7 mouse cellular contexts compared by ENCODE assay signal in genomic region chr19:17836566-17837470, GRCm38 (mm10). TPM values are rescaled to one million over a fixed set of nuclear protein-coding genes. Genes with fewer than 3 reads are reported as not detected.
DNase-seq lines count a peak whose midpoint lies in the region; ATAC-seq and TF ChIP-seq lines count a peak whose summit lies in the region.

No protein-coding gene starts in this region.

- no peaks in the 10 kb centered on the region for H3K9me3 ChIP-seq in hindbrain, embryonic 15.5 days
- H3K9me3 ChIP-seq in limb, embryonic 11.5 days (ENCODE audit: control insufficient read depth, low read length) = no peaks in the 10 kb centered on the region
- no peaks in the 10 kb centered on the region for H3K9me3 ChIP-seq in midbrain, embryonic 14.5 days (ENCODE audit: control insufficient read depth, low read length)

- no peaks in the 10 kb centered on the region for H3K36me3 ChIP-seq in hindbrain, embryonic 15.5 days
- no peaks in the 10 kb centered on the region for H3K36me3 ChIP-seq in limb, embryonic 11.5 days (ENCODE audit: control insufficient read depth, insufficient read depth, low read length)
- no peaks in the 10 kb centered on the region for H3K36me3 ChIP-seq in midbrain, embryonic 14.5 days (ENCODE audit: control insufficient read depth, insufficient read depth, low read length)

- peak overlapping the region; percentile 17; the same call in 1 of the 2 replicates for H3K27ac ChIP-seq in cortical plate, adult 2 months (ENCODE audit: insufficient read depth, low read length)
- peak overlapping the region; percentile 83 for H3K27ac ChIP-seq in hindbrain, embryonic 15.5 days (replicated peaks)
- peak overlapping the region; percentile 83 for H3K27ac ChIP-seq in limb, embryonic 11.5 days (replicated peaks; ENCODE audit: low read depth, low read length)
- peak overlapping the region; percentile 78 for H3K27ac ChIP-seq in midbrain, embryonic 14.5 days (replicated peaks; ENCODE audit: low read depth, low read length)

- peak overlapping the region; percentile 67 for H3K9ac ChIP-seq in hindbrain, embryonic 15.5 days
- peak overlapping the region; percentile 81 for H3K9ac ChIP-seq in limb, embryonic 11.5 days (ENCODE audit: low read length)
- H3K9ac ChIP-seq in midbrain, embryonic 14.5 days (replicated peaks; ENCODE audit: low read length) = peak overlapping the region; percentile 66

- peaks cover 5% of the 10 kb centered on the region; the same call in 1 of the 2 replicates for H3K27me3 ChIP-seq in hindbrain, embryonic 15.5 days
- no peaks in the 10 kb centered on the region for H3K27me3 ChIP-seq in limb, embryonic 11.5 days (ENCODE audit: control insufficient read depth, insufficient read depth, low read length)
- H3K27me3 ChIP-seq in midbrain, embryonic 14.5 days (ENCODE audit: control insufficient read depth, insufficient read depth, low read length) = 0 out of 2 replicates have a peak, but pooled peaks cover 9% of the 10 kb centered on the region

- no peak for TF ChIP-seq CTCF in cortical plate, adult 2 months (IDR thresholded peaks at IDR 0.05; ENCODE audit: extremely low read depth, insufficient read depth, low read length)

- no peak for TF ChIP-seq POLR2A in cortical plate, adult 2 months (IDR thresholded peaks at IDR 0.05; ENCODE audit: extremely low read depth, insufficient read depth, low read length)

- WGBS in hindbrain, embryonic 15.5 days = under 1% methylated on average over 62 of the region's 72 CpGs
- WGBS in limb, embryonic 11.5 days = under 1% methylated on average over 69 of the region's 72 CpGs
- under 1% methylated on average over 71 of the region's 72 CpGs for WGBS in midbrain, embryonic 14.5 days

- H3K4me2 ChIP-seq in hindbrain, embryonic 15.5 days = peak overlapping the region; percentile 86
- peak overlapping the region; percentile 89 for H3K4me2 ChIP-seq in limb, embryonic 11.5 days (ENCODE audit: low read depth, severe bottlenecking)
- peak overlapping the region; percentile 88 for H3K4me2 ChIP-seq in midbrain, embryonic 14.5 days (ENCODE audit: low read length)

- H3K4me3 ChIP-seq in cortical plate, adult 2 months (ENCODE audit: insufficient read depth, low read length) = peak overlapping the region; percentile 66
- H3K4me3 ChIP-seq in hindbrain, embryonic 15.5 days = peak overlapping the region; percentile 82
- H3K4me3 ChIP-seq in limb, embryonic 11.5 days (ENCODE audit: low read depth, low read length) = peak overlapping the region; percentile 81
- H3K4me3 ChIP-seq in midbrain, embryonic 14.5 days (replicated peaks; ENCODE audit: low read depth, low read length) = peak overlapping the region; percentile 70

- H3K4me1 ChIP-seq in cortical plate, adult 2 months (ENCODE audit: control insufficient read depth, insufficient read depth, low read length) = no peaks in the 10 kb centered on the region
- peaks cover 28% of the 10 kb centered on the region for H3K4me1 ChIP-seq in hindbrain, embryonic 15.5 days (replicated peaks)
- H3K4me1 ChIP-seq in limb, embryonic 11.5 days (ENCODE audit: control insufficient read depth, insufficient read depth, low read length) = peaks cover 4% of the 10 kb centered on the region
- H3K4me1 ChIP-seq in midbrain, embryonic 14.5 days (ENCODE audit: control insufficient read depth, insufficient read depth, low read length) = peaks cover 16% of the 10 kb centered on the region; the same call in 1 of the 2 replicates

- intact Hi-C loops in gastrocnemius, postnatal 14 days (cut with DNase I; ENCODE audit: low total_unique reads) = no loop called here

- peak; percentile 45 to 65 for DNase-seq in adrenal gland, postnatal 36 days
- DNase-seq in gastrocnemius, postnatal 14 days = peak; percentile 59
- DNase-seq in limb, embryonic 11.5 days (ENCODE audit: low spot score) = peak; percentile 71
- peak; percentile 77 for DNase-seq in midbrain, embryonic 14.5 days
- peak; percentile 38 for DNase-seq in urinary bladder, adult 2 months (ENCODE audit: low spot score)

- ATAC-seq in hindbrain, embryonic 15.5 days (ENCODE audit: low FRiP score, low read depth) = peak; percentile 89
- peak; percentile 83 for ATAC-seq in limb, embryonic 11.5 days (ENCODE audit: insufficient number of reproducible peaks, low FRiP score, low TSS enrichment, low read depth)
- ATAC-seq in midbrain, embryonic 14.5 days (ENCODE audit: low FRiP score, low TSS enrichment) = peak; percentile 80

RNA-seq across cellular contexts. Expression of gene Pcsk5, which starts 0.6 kb away (rescaled TPM):
- total RNA-seq in adrenal gland, postnatal 36 days (2021) = 100 to 1,000 TPM; 182 to 188 TPM
- polyA plus RNA-seq in cortical plate, adult 2 months (2012; rRNA removed) = 5.0 and 6.4 TPM in 2 replicates
- total RNA-seq in gastrocnemius, postnatal 14 days (2021) = 1 to 10 TPM; 6.2 to 7.0 TPM
- 9.5 and 12.6 TPM in 2 replicates for polyA plus RNA-seq in hindbrain, embryonic 15.5 days (2015; fragmentation: Nextera tagmentation; extraction: Ambion mirVana)
- 10.5 and 12.4 TPM in 2 replicates for polyA plus RNA-seq in limb, embryonic 11.5 days (2014; fragmentation: Nextera tagmentation; extraction: Ambion mirVana)
- polyA plus RNA-seq in midbrain, embryonic 14.5 days (2014; fragmentation: Nextera tagmentation; extraction: Ambion mirVana) = 6.9 and 7.9 TPM in 2 replicates
- 5.1 and 5.9 TPM in 2 replicates for polyA plus RNA-seq in urinary bladder, adult 2 months (2012; rRNA removed)

Comparison
In these comparisons a context has a peak if more than half of its experiments do, and no peak if none do; other contexts are left out.
1. Peak in every context shown above with its lines: DNase-seq, ATAC-seq, H3K4me3 ChIP-seq and H3K27ac ChIP-seq.
2. H3K27ac ChIP-seq: peak in every context shown above with its lines; median percentile 83 in hindbrain, embryonic 15.5 days; 83 in limb, embryonic 11.5 days; 78 in midbrain, embryonic 14.5 days; 17 in cortical plate, adult 2 months.